Mouse (Mus musculus) forebrain, embryonic 11.5 days (tissue): ENCODE measurements around the gene Slc7a1. TPM values are rescaled to one million over a fixed set of nuclear protein-coding genes. Genes with fewer than 3 reads are reported as not detected.

Experiments used
- ATAC-seq: fragments of 200-750 bp; cut with Nextera tagmentation; replicated peaks from 2 replicates; pipeline ENCODE4 v1.8.0; 2017; ENCODE audit warnings: moderate TSS enrichment; ENCODE audit not compliant: low FRiP score
- DNase-seq: peaks from one replicate; pipeline ENCODE4 v3.0.0-alpha.2; 2017; ENCODE audit warnings: low spot score
- H3K27ac ChIP-seq: fragments of 300-500 bp; sonication (generic); 2 replicates; pipeline ENCODE4 v1.5.1; 2014; ENCODE audit warnings: low read depth, low read length
- H3K27me3 ChIP-seq: fragments of 300-500 bp; sonication (generic); 2 replicates; pipeline ENCODE4 v1.6.1; 2014; ENCODE audit warnings: mild to moderate bottlenecking, low read length, mixed read lengths; ENCODE audit not compliant: control insufficient read depth, insufficient read depth
- H3K36me3 ChIP-seq: fragments of 300-500 bp; sonication (generic); 2 replicates; pipeline ENCODE4 v1.6.1; 2014; ENCODE audit warnings: mild to moderate bottlenecking, low read length, moderate library complexity, mixed read lengths; ENCODE audit not compliant: control insufficient read depth, insufficient read depth
- H3K4me1 ChIP-seq: fragments of 300-500 bp; sonication (generic); replicated peaks from 2 replicates; pipeline ENCODE4 v1.6.1; 2014; ENCODE audit warnings: low read length, mixed read lengths; ENCODE audit not compliant: control insufficient read depth, insufficient read depth
- H3K4me2 ChIP-seq: fragments of 300-500 bp; sonication (generic); 2 replicates; pipeline ENCODE4 v1.6.1; 2014; ENCODE audit warnings: low read depth, mild to moderate bottlenecking, low read length, moderate library complexity, mixed read lengths; ENCODE audit not compliant: severe bottlenecking
- H3K4me3 ChIP-seq: fragments of 300-500 bp; sonication (generic); 2 replicates; pipeline ENCODE4 v1.5.1; 2014; ENCODE audit warnings: low read depth, low read length
- H3K9ac ChIP-seq: fragments of 300-500 bp; sonication (generic); 2 replicates; pipeline ENCODE4 v1.6.1; 2014; ENCODE audit warnings: low read length
- H3K9me3 ChIP-seq: fragments of 300-500 bp; sonication (generic); 2 replicates; pipeline ENCODE4 v1.6.1; 2016; ENCODE audit warnings: low read length, mixed read lengths; ENCODE audit not compliant: control insufficient read depth
- WGBS: fragments of 180-500 bp; shearing (Covaris S2); extraction: QIAGEN DNeasy Blood & Tissue Kit; methylation state at CpG from one replicate; pipeline ENCODE4 v1.1.7; 2014; 5-methylcytosine and 5-hydroxymethylcytosine counted together
- polyA plus RNA-seq: library from polyadenylated mRNA; unstranded; fragments of >200 nt; fragmentation: Nextera tagmentation; extraction: Ambion mirVana; gene quantifications from 2 replicates; pipeline ENCODE4 v1.2.1, GENCODE M21; 2014

Slc7a1 gene
- polyA plus RNA-seq, 1 experiment from 2014 or later, result 28.1 TPM

DNA sequence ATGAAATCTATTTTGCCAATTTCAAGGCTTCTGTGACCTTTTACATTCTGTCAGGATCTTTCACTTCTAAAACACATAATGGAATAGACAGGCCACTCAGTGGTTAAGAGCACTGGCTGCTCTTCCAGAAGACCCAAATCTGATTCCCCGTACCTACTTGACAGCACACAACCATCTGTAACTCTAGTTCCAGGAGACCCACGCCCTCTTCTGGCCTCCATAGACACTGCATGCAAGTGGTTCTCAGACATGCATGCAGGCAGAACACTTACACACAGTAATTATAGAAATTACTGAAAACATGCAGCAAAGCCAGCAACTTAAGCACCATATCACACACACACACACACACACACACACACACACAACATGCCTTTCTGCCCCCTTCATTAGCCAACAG is 87.3 kb downstream of the Slc7a1 start:
- H3K27ac ChIP-seq, result no peak overlapping the region
- H3K27me3 ChIP-seq, result no peaks in the 10 kb centered on the region
- H3K4me3 ChIP-seq, result no peak overlapping the region
- no peak overlapping the region for H3K9ac ChIP-seq
- 64% methylated on average over 2 of the region's 2 CpGs for WGBS
- H3K36me3 ChIP-seq, result no peaks in the 10 kb centered on the region
- no peak for ATAC-seq
- H3K4me1 ChIP-seq, result no peaks in the 10 kb centered on the region
- H3K9me3 ChIP-seq, result no peaks in the 10 kb centered on the region
- no peak for DNase-seq
- H3K4me2 ChIP-seq, result no peak overlapping the region

- H3K27me3 ChIP-seq, result no peaks in the 10 kb centered on the region
- no peak overlapping the region for H3K4me3 ChIP-seq
- no peak for DNase-seq
- H3K27ac ChIP-seq, result no peak overlapping the region
- H3K9ac ChIP-seq, result no peak overlapping the region
- no peaks in the 10 kb centered on the region for H3K4me1 ChIP-seq
- 79% methylated on average over 10 of the region's 10 CpGs for WGBS
- no peak overlapping the region for H3K4me2 ChIP-seq
- H3K36me3 ChIP-seq, result no peaks in the 10 kb centered on the region
- no peak for ATAC-seq
- no peaks in the 10 kb centered on the region for H3K9me3 ChIP-seq
Observed at GRCm38 (mm10) chr5:148310790-148311189, 88.9 kb downstream of the Slc7a1 start.

GRCm38 (mm10) chr5:148304112-148304511 is 95.6 kb downstream of the Slc7a1 start:
- Histone ChIP-seq H3K4me3 (no peak overlapping the region), H3K4me2 (no peak overlapping the region), H3K27ac (no peak overlapping the region), H3K4me1 (no peaks in the 10 kb centered on the region), H3K9me3 (no peaks in the 10 kb centered on the region), H3K36me3 (no peaks in the 10 kb centered on the region), H3K27me3 (no peaks in the 10 kb centered on the region), H3K9ac (no peak overlapping the region)
- 86% methylated on average over 2 of the region's 2 CpGs for WGBS
- no peak for DNase-seq
- ATAC-seq, result no peak

DNA sequence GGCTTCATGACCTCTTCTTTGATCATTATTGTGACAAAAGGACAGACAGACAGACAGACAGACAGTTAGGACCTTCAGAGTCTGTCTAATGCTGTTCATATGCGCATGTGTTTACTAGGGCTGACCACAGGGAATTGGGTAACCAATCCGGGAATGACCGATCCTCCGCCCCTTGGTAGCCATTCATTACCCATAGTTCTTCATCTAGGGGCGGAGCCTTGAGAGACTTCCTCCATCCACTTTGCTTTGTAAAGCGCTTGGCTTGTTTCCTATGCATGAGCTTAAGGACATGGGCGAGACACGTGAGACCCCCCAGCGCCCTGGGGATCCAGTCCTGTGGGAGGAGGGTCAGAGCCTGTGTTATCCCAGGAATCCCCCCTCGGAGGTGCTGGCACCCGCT is 96.7 kb downstream of the Slc7a1 start:
- no peak overlapping the region for H3K27ac ChIP-seq
- no peaks in the 10 kb centered on the region for H3K36me3 ChIP-seq
- ATAC-seq, result no peak
- no peaks in the 10 kb centered on the region for H3K4me1 ChIP-seq
- H3K27me3 ChIP-seq, result no peaks in the 10 kb centered on the region
- no peak overlapping the region for H3K9ac ChIP-seq
- no peak overlapping the region for H3K4me2 ChIP-seq
- H3K4me3 ChIP-seq, result no peak overlapping the region
- 81% methylated on average over 11 of the region's 11 CpGs for WGBS
- no peak for DNase-seq
- no peaks in the 10 kb centered on the region for H3K9me3 ChIP-seq

DNA sequence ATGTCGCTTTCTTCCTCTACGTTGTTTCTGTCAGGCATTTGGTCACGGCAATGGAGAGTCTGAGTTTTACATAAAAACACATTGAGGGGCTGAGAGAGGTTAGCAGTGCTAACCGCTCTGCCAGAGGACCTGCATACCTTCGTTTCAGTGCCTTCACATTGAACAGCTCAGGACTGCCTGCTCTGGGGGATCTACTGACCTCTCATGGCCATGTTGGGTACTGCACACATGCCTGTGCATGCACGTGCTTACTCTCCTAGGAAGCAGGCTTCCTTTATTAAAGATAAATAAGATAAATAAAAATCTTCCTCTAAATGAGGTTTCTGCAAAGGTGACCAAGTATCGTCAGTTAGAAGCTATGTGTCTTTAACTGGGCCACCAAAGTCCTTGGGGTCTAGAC is 106.4 kb downstream of the Slc7a1 start:
- Histone ChIP-seq H3K9ac (no peak overlapping the region), H3K9me3 (no peaks in the 10 kb centered on the region), H3K36me3 (no peaks in the 10 kb centered on the region), H3K27me3 (no peaks in the 10 kb centered on the region), H3K4me2 (no peak overlapping the region), H3K27ac (no peak overlapping the region), H3K4me3 (no peak overlapping the region), H3K4me1 (no peaks in the 10 kb centered on the region)
- DNase-seq, result peak; percentile 62
- WGBS, result 81% methylated on average over 7 of the region's 7 CpGs
- ATAC-seq, result no peak

DNA sequence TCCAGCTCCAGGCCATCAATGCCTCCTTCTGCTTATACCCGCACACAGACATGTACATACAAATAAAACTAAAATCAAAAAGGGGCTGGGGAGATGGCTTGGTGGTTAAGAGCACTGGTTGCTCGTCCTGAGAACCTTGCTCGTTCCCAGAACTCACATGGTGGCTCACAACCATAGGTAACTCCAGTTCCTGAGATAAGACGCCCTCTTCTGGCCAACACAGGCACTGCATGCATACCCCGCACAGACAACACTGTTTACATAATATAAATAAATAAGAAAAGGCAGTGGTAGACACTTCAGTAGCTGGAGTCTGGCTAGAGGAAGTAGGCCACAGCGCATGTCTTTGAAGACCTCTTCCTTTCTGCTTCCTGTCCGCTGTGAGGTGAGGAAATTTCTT is 106.8 kb downstream of the Slc7a1 start:
- H3K4me2 ChIP-seq, result no peak overlapping the region
- no peaks in the 10 kb centered on the region for H3K4me1 ChIP-seq
- 86% methylated on average over 7 of the region's 7 CpGs for WGBS
- no peaks in the 10 kb centered on the region for H3K36me3 ChIP-seq
- DNase-seq, result no peak
- H3K27ac ChIP-seq, result no peak overlapping the region
- H3K4me3 ChIP-seq, result no peak overlapping the region
- H3K9me3 ChIP-seq, result no peaks in the 10 kb centered on the region
- no peak overlapping the region for H3K9ac ChIP-seq
- no peaks in the 10 kb centered on the region for H3K27me3 ChIP-seq
- no peak for ATAC-seq

GRCm38 (mm10) chr5:148289951-148290350 is 109.8 kb downstream of the Slc7a1 start:
- DNase-seq, result no peak
- H3K36me3 ChIP-seq, result no peaks in the 10 kb centered on the region
- H3K4me3 ChIP-seq, result no peak overlapping the region
- H3K9me3 ChIP-seq, result no peaks in the 10 kb centered on the region
- no peaks in the 10 kb centered on the region for H3K27me3 ChIP-seq
- no peaks in the 10 kb centered on the region for H3K4me1 ChIP-seq
- ATAC-seq, result peak; percentile 65; the same call in 1 of the 2 replicates
- no peak overlapping the region for H3K27ac ChIP-seq
- no peak overlapping the region for H3K9ac ChIP-seq
- WGBS, result 43% methylated on average over 7 of the region's 7 CpGs
- H3K4me2 ChIP-seq, result no peak overlapping the region

DNA sequence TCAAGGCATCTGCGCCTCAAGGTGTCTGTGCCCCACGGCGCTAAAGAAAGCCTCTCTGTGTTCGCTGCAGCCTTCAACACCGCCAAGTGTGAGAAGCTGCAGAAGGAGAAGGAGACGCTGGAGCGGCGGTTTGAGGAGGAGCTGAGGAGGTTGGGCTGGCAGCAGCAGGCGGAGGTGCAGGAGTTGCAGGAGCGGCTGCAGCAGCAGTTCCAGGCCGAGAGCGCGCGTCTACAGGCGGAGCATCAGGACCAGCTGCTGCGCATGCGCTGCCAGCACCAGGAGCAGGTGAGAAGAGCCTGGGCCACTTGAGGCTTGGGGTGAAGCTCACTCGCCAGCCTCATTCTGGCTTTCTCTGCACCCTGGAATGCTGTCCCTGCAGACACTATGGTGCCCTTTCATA is 110.9 kb downstream of the Slc7a1 start:
- WGBS, result 81% methylated on average over 18 of the region's 18 CpGs
- Histone ChIP-seq H3K27me3 (no peaks in the 10 kb centered on the region), H3K27ac (no peak overlapping the region), H3K9me3 (no peaks in the 10 kb centered on the region), H3K4me2 (no peak overlapping the region), H3K4me3 (no peak overlapping the region), H3K4me1 (no peaks in the 10 kb centered on the region), H3K36me3 (no peaks in the 10 kb centered on the region), H3K9ac (no peak overlapping the region)
- no peak for ATAC-seq
- no peak for DNase-seq

DNA sequence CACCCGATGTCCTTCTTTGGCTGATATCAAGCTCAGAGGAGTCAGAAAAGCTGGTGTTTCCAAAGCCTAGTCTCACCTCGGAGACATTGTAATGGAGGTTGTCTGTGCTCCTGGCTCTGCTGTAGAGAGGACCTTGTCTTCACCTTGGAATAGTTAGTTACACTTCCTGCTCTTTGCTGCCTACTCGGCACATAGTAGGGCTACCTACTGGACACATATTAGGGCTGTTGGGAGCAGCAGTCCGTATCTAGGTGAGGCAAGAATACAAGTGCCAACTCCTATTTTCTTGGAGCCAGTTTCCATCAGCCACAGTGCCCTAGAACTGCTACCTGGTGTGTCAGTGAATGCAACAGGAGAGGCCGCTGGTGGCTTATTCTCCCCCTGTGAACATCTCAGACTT is 112.2 kb downstream of the Slc7a1 start:
- Histone ChIP-seq H3K27ac (no peak overlapping the region), H3K36me3 (no peaks in the 10 kb centered on the region), H3K4me1 (no peaks in the 10 kb centered on the region), H3K9ac (no peak overlapping the region), H3K9me3 (no peaks in the 10 kb centered on the region), H3K27me3 (no peaks in the 10 kb centered on the region), H3K4me3 (no peak overlapping the region), H3K4me2 (no peak overlapping the region)
- ATAC-seq (no peak), DNase-seq (no peak)
- 91% methylated on average over 5 of the region's 5 CpGs for WGBS
